Mouse (Mus musculus) heart, postnatal 4 days (tissue): ENCODE results near the gene Anks4b. TPM values are rescaled to one million over a fixed set of nuclear protein-coding genes. Genes with fewer than 3 reads are reported as not detected.

ENCODE experiments used
- DNase-seq: peaks from one replicate; pipeline ENCODE4 v3.0.0; 2021
- total RNA-seq, 2 experiments: library from RNA; stranded (reverse); gene quantifications; 2 replicates each; pipeline ENCODE4 v1.2.3; 2021

The Anks4b gene
- total RNA-seq, 2 experiments from 2014 or later: 0.11 to 0.12 TPM

GRCm38 (mm10) chr7:120189369-120190149 lies 15.9 kb downstream of the Anks4b start:
- DNase-seq: no peak

DNA sequence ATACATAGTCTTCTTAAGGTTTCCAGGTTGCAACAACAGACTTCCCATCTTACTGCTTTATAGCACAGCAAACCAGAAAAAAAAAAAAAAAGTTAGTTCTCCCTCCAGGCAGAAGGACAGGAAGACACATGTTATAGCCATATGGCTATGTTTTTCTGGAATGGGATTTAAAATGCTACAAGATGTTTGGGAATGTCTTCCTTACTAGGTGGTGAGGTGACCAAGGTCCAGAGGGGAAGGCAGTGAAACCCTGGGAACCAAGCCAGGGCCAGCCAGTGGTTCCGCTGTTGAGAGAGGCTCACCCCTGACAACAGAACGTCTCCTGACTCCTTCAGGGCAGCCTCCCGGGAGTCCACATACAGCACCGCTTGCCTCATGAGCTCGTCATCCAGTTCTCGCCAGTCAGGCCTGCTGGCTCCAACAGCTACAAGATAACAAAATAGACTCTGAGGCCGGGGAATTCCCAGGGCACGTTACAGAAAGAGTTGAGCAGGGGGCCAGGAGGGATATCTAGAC lies 16.6 kb downstream of the Anks4b start:
- peak; percentile 23 for DNase-seq

DNA sequence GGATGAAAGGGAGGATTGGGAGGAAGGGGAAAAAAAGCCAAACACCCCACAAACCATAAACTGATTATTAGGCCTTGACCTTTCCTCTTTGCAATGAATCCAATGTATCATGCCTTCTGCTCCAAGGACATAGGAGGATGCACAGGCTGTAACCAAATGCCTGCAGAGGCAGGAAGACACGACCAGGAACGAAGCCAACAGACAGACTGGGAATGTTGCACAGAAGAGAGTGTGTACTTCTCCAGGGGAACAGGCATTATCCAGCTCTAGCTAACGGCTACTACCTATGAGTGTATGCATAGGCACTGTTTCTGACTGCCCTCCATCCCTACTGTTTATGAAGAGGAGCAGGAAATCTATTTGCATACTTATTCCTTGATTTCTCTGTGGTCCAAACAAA lies 18.5 kb downstream of the Anks4b start:
- no peak for DNase-seq

DNA sequence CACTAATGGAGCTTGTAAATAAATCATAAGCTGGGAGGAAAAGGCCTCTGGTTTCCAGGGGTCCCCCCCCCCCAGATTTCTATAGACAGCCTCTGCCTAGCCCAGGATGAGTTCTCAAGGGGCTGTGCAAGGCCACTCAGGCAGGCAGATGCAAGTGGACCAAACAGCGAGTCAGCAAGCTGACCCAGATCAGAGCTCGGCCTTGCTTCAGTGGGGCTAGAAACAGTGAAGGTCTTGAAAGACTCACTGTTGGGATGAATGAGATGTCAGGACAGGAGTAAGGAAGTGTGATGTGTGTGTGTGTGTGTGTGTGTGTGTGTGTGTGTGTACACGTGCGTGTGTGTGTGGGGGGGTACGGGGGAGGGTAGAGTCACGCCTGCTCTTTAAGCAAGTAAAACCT lies 19.2 kb downstream of the Anks4b start:
- no peak for DNase-seq

DNA sequence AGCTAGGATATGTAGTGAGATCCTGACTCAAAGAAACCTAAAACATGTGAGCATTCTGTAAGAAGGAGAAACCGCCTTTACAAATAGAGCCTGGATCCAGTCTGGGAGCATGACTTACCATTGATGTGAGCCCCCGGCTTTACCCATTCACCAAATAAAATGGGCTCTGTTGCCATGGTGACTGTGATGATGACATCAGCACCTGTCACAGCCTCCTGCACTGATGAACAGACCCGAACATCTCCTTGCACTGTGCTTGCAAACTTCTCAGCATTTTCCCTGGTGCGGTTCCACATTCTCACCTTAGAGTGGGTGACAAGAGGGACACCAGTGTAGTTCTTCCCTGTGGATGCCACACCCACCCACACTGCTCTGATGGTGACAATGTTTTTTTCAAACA lies 21.5 kb downstream of the Anks4b start:
- DNase-seq: no peak

DNA sequence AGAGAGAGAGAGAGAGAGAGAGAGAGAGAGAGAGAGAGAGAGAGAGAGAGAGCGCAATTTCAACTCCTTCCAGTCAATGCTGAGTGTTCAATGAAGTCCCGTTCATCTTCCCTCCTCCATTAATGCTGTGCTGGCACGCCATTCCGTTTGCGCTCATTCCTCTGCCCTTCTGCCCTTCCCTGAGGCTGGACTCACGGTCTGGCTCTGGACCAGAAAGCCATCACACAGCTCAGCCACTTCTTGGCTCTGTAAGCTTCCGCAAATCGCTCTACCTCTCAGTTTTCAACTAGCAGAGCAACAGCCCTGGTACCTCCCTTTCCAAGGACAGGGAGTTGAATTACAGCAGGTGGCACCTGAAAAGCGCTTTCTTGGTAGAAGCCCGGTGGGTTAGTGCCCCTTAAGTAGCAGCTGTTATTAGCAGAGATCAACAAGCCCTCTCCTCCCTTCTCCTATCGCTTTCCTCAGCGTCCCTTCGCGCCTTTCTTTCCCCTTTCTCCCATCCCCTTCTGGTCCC lies 27.6 kb downstream of the Anks4b start:
- DNase-seq: peak; percentile 16

GRCm38 (mm10) chr7:120201771-120202170 lies 28.1 kb downstream of the Anks4b start, which contains the start of gene Crym:
Crym (minus strand) TSS chr7:120202111.
- no peak for DNase-seq

DNA sequence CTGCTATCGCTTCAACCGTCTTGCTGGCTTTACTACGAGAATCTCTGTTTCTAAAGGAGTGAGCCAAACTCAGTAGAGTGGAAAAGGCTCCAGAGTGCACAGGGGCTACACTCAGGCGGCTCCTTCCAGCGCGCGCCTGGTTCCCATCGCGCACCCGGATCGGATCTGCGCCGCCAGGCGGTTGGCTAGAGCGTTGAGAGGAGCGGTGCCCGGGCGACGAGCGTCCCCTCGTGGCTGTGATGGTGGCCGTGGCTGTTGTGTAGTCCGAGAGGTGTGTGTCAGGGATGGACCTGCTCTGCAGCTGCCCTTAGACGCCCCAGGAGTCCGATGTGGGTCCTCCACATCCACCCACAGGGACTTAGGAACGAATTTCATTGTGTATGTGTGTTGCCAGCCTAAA lies 30.1 kb downstream of the Anks4b start, which contains the start of gene Abca14:
TSS of gene Abca14 (plus strand) at position 173 of the 400 bp plus-strand sequence.
- DNase-seq: peak; percentile 90

DNA sequence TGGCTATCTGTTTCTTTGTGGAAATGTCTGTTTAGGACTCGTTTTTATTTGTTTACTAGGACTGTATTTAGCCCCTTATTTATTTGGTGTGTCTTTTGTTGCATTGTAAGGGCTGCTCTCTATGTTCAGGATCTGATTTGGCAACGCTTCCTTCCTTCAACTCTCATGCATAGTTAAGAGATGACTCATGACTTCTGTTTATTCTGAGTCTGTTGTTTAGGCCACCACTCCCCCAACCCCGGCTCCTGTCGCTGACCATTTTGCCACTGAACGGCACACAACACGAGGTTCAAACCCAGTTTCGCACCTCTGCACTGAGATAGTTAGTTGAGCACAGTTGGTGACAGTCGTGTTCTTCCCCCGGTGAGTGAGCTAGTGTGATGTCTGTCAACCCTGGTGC lies 32.3 kb downstream of the Anks4b start:
- DNase-seq: peak; percentile 10

DNA sequence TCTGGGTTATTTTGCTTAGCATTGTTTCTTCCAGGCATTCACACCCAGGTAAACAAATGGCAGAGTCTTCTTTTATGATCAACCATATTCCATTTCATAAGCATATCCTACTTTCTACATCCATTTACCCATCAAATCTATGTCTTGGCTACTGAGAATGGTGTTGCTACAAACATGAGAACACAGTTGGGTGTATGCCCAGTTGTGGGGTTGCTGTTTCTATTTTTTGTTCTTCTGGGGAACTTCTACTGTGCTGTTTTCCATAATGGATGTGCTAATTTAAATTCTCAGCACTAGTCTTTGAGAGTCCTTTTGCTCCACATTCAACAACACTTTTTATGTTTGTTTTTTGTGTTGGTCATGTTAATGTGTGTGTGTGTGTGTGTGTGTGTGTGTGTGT lies 54.9 kb downstream of the Anks4b start:
- DNase-seq: no peak

Other genes starting within 250 kb of the Anks4b start
- under 1 TPM; 0.02 to 0.05 TPM for gene Dnah3, start 78.6 kb upstream of the Anks4b start, total RNA-seq
- gene Tmem159, start 71.5 kb upstream of the Anks4b start, total RNA-seq: 10 to 100 TPM; 15.5 to 16.8 TPM
- gene Zp2, start 28.6 kb upstream of the Anks4b start, total RNA-seq: under 1 TPM; 0.11 to 0.36 TPM
- under 1 TPM; 0.45 to 0.63 TPM for gene Crym, start 28.3 kb downstream of the Anks4b start, total RNA-seq
- under 1 TPM in 1 of 2 experiments, not detected in 1; 0.20 TPM for gene Abca14, start 30.1 kb downstream of the Anks4b start, total RNA-seq
- gene Abca15, start 154.8 kb downstream of the Anks4b start, total RNA-seq: not detected
- not detected for gene Abca16, start 235.8 kb downstream of the Anks4b start, total RNA-seq